Mouse (Mus musculus) E14TG2a.4 (cell line): Measurements from ENCODE around the gene Rabep1.

Experiments used
- H3K27me3 ChIP-seq: 2 replicates; pipeline ENCODE4 v1.6.1; 2014; ENCODE audit warnings: low read length, control low read depth; ENCODE audit not compliant: insufficient read depth
- H3K36me3 ChIP-seq: 2 replicates; pipeline ENCODE4 v1.6.1; 2014; ENCODE audit warnings: low read length, control low read depth; ENCODE audit not compliant: insufficient read depth
- H3K4me1 ChIP-seq: replicated peaks from 2 replicates; pipeline ENCODE4 v1.6.1; 2014; ENCODE audit warnings: low read depth, low read length, control low read depth
- H3K4me3 ChIP-seq: replicated peaks from 2 replicates; pipeline ENCODE4 v1.5.1; 2014; ENCODE audit warnings: mild to moderate bottlenecking, low read length
- H3K9me3 ChIP-seq: 2 replicates; pipeline ENCODE4 v1.6.1; 2014; ENCODE audit warnings: low read length, control low read depth
- CTCF ChIP-seq: conservative IDR thresholded peaks from 2 replicates; pipeline ENCODE4 v1.5.1; 2014; ENCODE audit warnings: low read length
- NANOG ChIP-seq: IDR thresholded peaks from 2 replicates; pipeline ENCODE4 v1.6.1; 2014; ENCODE audit warnings: borderline replicate concordance, low read length, mixed read lengths
- POU5F1 ChIP-seq: IDR thresholded peaks from 2 replicates; pipeline ENCODE4 v1.6.1; 2014; ENCODE audit warnings: low read length, borderline replicate concordance

The Rabep1 gene

DNA sequence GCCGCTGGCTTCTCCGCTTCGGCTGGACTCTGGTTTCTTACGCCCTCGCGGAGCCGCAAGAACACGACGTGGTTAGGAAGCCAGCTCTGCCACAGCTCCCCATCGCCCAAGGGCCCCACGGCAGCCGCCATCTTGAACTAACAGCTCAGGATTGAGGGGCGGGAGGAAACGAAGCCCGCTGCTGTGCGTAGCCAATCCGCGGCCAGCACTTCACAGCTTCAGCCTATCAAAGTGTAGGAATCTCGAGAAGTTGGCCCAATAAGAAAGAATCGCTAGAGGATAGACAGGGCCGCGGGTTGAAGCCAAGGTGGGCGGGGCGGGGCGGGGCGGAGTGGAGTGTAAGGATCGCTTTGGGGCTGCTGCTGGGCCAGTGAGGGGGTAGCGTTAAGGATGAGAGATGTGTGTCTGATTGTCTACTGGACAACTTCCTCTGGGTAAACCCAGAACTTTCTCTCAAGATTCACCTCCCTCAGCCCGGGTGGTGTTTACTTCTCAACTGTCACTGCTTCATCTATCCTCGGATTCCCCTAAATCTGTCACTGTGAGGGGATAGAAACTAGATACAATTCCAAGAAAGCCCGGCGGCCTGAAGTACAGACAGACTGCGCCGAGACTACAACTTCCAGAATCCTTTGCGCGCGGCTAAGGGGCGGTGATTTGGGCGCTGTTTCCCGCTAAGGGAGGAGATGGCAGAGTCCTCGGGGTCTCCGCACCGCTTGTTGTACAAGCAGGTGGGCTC is 125.4 kb downstream of the Rabep1 start, which contains the start of the genes Nup88 and Rpain:
Gene Nup88, minus strand, starts transcription at position 153 of the 739 bp plus-strand sequence.
Gene Rpain, plus strand, starts transcription at position 393 of the 739 bp plus-strand sequence.
- Histone ChIP-seq H3K4me3 (peak within 1 kb of the TSS; percentile 97), H3K9me3 (no peaks in the 10 kb centered on the region), H3K36me3 (peaks cover 61% of the 10 kb centered on the region), H3K27me3 (no peaks in the 10 kb centered on the region), H3K4me1 (peaks cover 40% of the 10 kb centered on the region)
- no peak for TF ChIP-seq NANOG
- no peak for TF ChIP-seq CTCF
- TF ChIP-seq POU5F1: no peak

DNA sequence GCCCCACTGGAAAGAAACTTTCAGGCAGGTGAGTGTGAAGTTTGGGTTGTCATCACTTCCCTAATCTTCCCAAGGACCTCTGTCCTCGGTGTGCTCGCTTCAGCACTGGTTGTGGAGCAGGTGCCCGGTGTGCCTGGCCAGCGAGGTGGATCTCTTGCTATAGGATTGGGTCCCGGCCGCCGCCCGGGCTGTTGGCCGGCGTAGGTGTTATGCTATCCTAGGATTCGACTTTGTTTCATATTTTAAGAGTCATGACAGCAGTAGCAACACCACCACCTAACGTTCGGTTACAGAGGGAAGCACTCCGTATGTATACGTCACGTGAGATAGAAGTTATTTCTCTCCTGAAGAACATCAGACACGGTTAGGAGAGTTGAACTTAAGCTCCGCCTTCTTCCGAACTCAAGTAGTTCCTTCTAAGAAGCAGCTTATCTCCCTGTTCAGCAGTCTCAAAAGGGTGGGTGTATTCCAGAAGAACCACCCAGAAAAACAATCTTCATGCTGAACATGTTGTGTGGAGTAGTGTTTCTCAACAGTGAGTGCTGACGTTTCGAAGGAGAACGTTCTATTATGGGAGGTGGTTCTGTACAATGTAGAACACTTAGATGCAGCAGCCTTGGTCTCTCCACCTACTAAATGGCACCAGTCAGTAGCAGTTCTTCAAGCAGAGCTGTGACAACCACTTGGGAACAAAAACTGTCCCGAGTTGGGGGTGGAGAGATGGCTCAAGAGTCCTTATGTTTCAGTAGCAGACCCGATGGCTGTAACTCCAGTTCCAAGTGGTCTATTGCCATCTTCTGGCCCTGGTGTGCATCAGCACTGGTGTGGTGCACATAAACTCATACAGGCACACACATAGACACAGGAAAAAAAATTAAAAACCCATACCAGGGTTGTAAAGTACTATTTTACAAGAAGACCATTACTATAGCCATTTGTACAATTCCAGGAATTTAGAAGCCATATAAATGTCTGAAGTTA is 126.3 kb downstream of the Rabep1 start:
- Histone ChIP-seq H3K27me3 (no peaks in the 10 kb centered on the region), H3K9me3 (no peaks in the 10 kb centered on the region), H3K4me1 (peaks cover 32% of the 10 kb centered on the region), H3K4me3 (peak overlapping the region; percentile 95), H3K36me3 (peaks cover 61% of the 10 kb centered on the region)
- TF ChIP-seq CTCF (peak; percentile 40), NANOG (no peak)

DNA sequence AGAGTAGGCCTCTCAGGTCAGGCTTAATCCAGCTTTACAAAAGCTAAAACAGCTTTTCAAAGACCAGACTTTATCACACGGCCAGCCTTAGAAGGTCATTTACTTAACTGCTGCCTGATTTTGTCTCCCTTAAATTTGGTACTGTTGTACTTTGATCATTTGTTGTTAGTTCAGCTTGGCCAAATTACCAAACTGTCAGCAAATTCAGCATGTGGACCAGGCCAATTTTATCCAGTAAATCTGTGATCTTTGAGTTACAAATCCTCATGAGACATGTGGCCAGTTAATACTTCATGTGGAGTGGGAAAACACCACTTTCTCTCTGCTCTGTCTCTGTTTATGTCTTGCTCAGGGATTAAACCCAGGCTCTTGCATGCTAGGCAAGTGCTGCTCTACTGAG is 128.0 kb downstream of the Rabep1 start:
- H3K9me3 ChIP-seq: no peaks in the 10 kb centered on the region
- no peak overlapping the region for H3K4me3 ChIP-seq
- no peak for TF ChIP-seq CTCF
- TF ChIP-seq POU5F1: no peak
- no peak for TF ChIP-seq NANOG

DNA sequence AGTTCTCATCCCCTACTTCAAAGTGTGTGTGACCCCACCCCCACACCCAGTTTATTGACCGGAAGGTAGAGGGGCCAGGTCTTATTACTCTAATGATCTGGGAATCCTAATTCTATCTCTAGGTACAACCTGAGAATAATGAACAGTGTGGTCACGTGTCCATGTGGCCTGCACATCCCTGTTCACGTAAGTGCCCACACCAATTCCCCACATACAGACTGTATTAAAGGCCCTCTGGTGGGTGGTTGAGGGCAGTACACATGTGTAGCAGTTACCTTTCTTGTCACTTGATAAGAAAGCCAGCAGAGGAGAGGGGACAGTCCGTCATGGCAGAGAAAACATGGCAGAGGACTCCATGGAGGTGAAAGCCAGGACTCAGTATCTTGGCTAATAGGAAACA is 129.4 kb downstream of the Rabep1 start:
- H3K36me3 ChIP-seq: peaks cover 74% of the 10 kb centered on the region
- no peaks in the 10 kb centered on the region for H3K9me3 ChIP-seq
- H3K27me3 ChIP-seq: no peaks in the 10 kb centered on the region
- peaks cover 28% of the 10 kb centered on the region for H3K4me1 ChIP-seq
- no peak for TF ChIP-seq NANOG
- TF ChIP-seq CTCF: peak; percentile 39
- H3K4me3 ChIP-seq: no peak overlapping the region

More for the DNA sequence above, 128.0 kb downstream of the Rabep1 start:
- peaks cover 67% of the 10 kb centered on the region for H3K36me3 ChIP-seq
- no peaks in the 10 kb centered on the region for H3K27me3 ChIP-seq
- H3K4me1 ChIP-seq: peaks cover 27% of the 10 kb centered on the region

DNA sequence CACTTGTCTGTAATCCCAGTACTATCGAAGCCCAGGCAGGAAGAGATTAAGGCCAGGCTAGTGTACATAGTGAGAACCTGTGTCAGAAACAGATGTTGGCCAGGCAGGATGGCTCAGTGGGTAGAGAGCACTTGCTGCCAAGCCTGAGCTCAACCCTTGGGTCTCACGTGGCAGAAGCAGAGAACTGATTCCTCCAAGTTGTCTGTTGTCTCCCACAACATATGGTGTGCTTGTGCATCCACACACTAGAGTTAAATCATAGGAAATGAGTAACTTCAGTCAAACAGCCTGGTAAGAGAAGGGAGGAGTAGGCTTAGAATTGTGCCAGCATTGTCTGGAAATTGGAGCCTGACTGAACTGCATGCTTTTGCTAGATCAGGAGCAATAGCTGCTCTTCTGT is 130.6 kb downstream of the Rabep1 start:
- Histone ChIP-seq H3K4me1 (peaks cover 39% of the 10 kb centered on the region), H3K27me3 (no peaks in the 10 kb centered on the region), H3K4me3 (no peak overlapping the region), H3K36me3 (peaks cover 86% of the 10 kb centered on the region), H3K9me3 (no peaks in the 10 kb centered on the region)
- TF ChIP-seq CTCF (no peak), NANOG (no peak), POU5F1 (no peak)

DNA sequence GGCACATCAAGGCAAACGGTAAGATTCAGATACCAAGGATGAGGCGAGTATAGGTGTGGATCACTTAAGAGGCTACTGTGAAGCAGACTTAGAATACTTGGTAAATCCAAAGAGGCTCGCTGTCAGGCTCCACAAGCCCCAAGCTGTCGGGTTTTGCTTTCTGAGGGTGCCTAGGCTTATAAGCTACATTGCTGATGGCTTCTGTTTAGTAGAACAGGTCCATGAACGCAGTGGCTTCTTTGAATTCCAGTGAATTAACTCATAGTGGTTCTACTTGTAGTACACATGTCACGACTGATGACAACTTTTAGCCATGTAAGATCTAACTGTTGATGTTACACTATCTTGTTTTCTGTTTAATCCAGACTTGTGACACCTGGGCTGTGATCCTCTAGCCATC is 132.7 kb downstream of the Rabep1 start:
- Histone ChIP-seq H3K27me3 (no peaks in the 10 kb centered on the region), H3K36me3 (peaks cover 97% of the 10 kb centered on the region), H3K4me3 (no peak overlapping the region), H3K9me3 (no peaks in the 10 kb centered on the region), H3K4me1 (peaks cover 44% of the 10 kb centered on the region)
- TF ChIP-seq NANOG (no peak), POU5F1 (no peak), CTCF (no peak)

DNA sequence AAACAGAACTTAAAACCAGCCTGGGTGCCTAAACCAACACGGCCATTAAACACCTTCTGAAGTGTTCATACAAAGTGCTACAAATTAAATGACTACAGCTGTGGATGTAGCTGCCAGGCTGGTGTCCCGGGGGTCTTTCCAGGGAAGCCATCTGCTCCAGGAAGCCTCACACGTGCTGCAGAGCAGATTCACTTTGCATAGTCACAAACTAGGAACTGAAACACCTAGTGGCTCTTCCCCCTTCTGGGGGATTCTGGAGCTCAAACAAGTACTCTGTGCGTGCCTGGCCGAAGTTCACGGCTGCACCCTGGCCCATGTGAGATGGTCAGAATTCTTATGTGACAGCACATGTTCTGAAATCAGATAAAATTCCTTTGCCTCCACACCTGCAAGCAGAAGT is 135.7 kb downstream of the Rabep1 start:
- Histone ChIP-seq H3K9me3 (no peaks in the 10 kb centered on the region), H3K36me3 (peaks cover 82% of the 10 kb centered on the region), H3K4me3 (peak overlapping the region; percentile 97), H3K4me1 (peaks cover 47% of the 10 kb centered on the region), H3K27me3 (no peaks in the 10 kb centered on the region)
- TF ChIP-seq POU5F1: no peak
- TF ChIP-seq CTCF: no peak
- TF ChIP-seq NANOG: no peak

DNA sequence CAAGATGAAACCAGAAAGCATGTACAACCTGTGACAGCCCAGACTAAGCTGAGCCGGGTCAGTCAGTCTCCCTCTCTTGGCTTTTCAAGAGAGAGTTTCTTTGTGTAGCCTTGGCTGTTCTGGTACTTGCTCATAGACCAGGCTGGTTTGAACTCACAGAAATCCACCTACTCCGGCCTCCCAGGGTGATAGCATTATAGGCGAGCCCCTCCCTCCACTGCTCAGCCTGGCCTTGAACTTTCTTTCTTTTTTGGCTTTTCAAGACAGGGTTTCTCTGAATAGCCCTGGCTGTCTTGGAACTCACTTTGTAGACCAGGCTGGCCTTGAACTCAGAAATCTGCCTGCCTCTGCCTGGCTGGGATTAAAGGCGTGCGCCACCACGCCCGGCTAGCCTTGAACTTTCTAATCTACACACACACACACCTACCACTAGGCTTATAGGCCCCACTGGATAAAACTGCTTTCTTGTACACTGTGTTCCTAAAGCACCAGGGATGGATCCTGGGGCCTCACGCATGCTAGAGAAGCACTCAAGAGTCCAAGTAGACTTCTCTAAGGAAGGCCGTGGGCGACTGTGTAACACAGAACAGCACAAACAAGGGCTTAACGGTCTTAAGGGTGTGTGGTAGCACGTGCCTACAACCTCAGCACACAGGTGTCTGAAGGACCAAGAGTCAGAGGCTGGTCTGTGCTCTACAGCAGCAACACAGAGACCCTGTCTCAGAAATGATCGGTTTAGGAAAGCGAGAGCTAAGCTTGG is 136.4 kb downstream of the Rabep1 start:
- Histone ChIP-seq H3K27me3 (no peaks in the 10 kb centered on the region), H3K4me1 (peaks cover 49% of the 10 kb centered on the region), H3K36me3 (peaks cover 82% of the 10 kb centered on the region), H3K9me3 (no peaks in the 10 kb centered on the region), H3K4me3 (peak overlapping the region; percentile 97)
- no peak for TF ChIP-seq POU5F1
- TF ChIP-seq NANOG: no peak
- no peak for TF ChIP-seq CTCF
